Mouse (Mus musculus) intestine, embryonic 14.5 days (tissue): ENCODE measurements around the gene Cited4. TPM values are rescaled to one million over a fixed set of nuclear protein-coding genes. Genes with fewer than 3 reads are reported as not detected.

ENCODE experiments used
- ATAC-seq: fragments of 200-750 bp; cut with Nextera tagmentation; replicated peaks from 2 replicates; pipeline ENCODE4 v1.8.0; 2017; ENCODE audit warnings: low read depth, moderate number of reproducible peaks, moderate TSS enrichment, moderate library complexity; ENCODE audit not compliant: low FRiP score, low TSS enrichment
- DNase-seq: peaks from one replicate; pipeline ENCODE4 v3.0.0-alpha.2; 2018; ENCODE audit warnings: low spot score
- H3K27ac ChIP-seq: fragments of 300-500 bp; sonication (generic); 2 replicates; pipeline ENCODE4 v1.5.1; 2014; ENCODE audit warnings: low read depth, mild to moderate bottlenecking, control low read depth
- H3K27me3 ChIP-seq: fragments of 300-500 bp; sonication (generic); replicated peaks from 2 replicates; pipeline ENCODE4 v1.6.1; 2014; ENCODE audit warnings: low read length, control low read depth; ENCODE audit not compliant: control insufficient read depth, insufficient read depth
- H3K36me3 ChIP-seq: fragments of 300-500 bp; sonication (generic); 2 replicates; pipeline ENCODE4 v1.6.1; 2014; ENCODE audit warnings: low read length, control low read depth; ENCODE audit not compliant: control insufficient read depth, insufficient read depth
- H3K4me1 ChIP-seq: fragments of 300-500 bp; sonication (generic); replicated peaks from 2 replicates; pipeline ENCODE4 v1.6.1; 2014; ENCODE audit warnings: low read length, control low read depth, mixed read lengths; ENCODE audit not compliant: control insufficient read depth, insufficient read depth
- H3K4me2 ChIP-seq: fragments of 300-500 bp; sonication (generic); 2 replicates; pipeline ENCODE4 v1.6.1; 2014; ENCODE audit warnings: low read length
- H3K4me3 ChIP-seq: fragments of 300-500 bp; sonication (generic); 2 replicates; pipeline ENCODE4 v1.5.1; 2014; ENCODE audit warnings: low read depth, low read length, control low read depth, mixed read lengths
- H3K9ac ChIP-seq: fragments of 300-500 bp; sonication (generic); 2 replicates; pipeline ENCODE4 v1.6.1; 2014; ENCODE audit warnings: mild to moderate bottlenecking, low read length
- H3K9me3 ChIP-seq: fragments of 300-500 bp; sonication (generic); 2 replicates; pipeline ENCODE4 v1.6.1; 2016; ENCODE audit warnings: low read length, control low read depth; ENCODE audit not compliant: control insufficient read depth
- WGBS: fragments of 180-500 bp; shearing (Covaris S2); extraction: QIAGEN DNeasy Blood & Tissue Kit; methylation state at CpG from one replicate; pipeline ENCODE4 v1.1.7; 2014; 5-methylcytosine and 5-hydroxymethylcytosine counted together
- polyA plus RNA-seq: library from polyadenylated mRNA; unstranded; fragments of >200 nt; fragmentation: Nextera tagmentation; extraction: Ambion mirVana; gene quantifications from 2 replicates; pipeline ENCODE4 v1.2.1, GENCODE M21; 2014

The Cited4 gene
- polyA plus RNA-seq, result 0.77 and 1.2 TPM in 2 replicates

DNA sequence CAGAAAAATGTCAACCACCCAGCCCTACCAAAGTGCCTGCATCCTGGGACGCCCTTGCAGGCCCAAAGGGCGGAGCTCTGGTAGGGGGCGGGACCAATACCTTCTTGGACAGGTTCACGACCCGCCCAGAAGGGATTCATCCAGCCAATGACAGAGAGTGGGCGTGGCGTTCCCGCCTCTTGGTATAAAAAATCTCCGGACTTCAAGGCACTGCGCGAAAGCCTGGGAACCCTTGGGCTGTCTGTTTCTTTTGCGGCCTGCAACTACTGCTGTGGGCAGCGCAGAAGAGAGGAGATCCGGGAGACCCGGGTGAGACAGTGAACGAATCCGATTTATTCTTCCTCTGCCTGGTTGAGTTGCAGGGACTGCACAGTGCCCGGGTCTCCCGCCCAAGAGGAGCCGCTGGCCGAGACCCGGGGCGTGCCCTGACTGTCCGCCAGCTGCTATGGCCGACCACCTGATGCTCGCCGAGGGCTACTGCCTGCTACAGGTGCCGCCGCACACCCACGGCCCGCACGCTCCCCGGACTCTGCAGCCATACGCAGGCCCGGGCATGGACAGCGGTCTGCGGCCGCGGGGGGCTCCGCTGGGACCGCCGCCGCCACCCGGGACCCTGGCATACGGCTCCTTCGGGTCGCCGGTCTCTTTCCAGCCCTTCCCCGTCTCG lies at the start of gene Cited4:
Cited4 (plus strand) TSS at position 215 of the 667 bp plus-strand sequence.
- 0 out of 2 replicates have a peak, but pooled peaks cover 3% of the 10 kb centered on the region for H3K4me1 ChIP-seq
- H3K4me3 ChIP-seq, result peak within 1 kb of the TSS; percentile 48
- no peak within 1 kb of the TSS for H3K27ac ChIP-seq
- no peaks in the 10 kb centered on the region for H3K36me3 ChIP-seq
- WGBS, result under 1% methylated on average over 48 of the region's 50 CpGs
- peak within 1 kb of the TSS; percentile 99 for H3K4me2 ChIP-seq
- peaks cover 18% of the 10 kb centered on the region for H3K27me3 ChIP-seq
- ATAC-seq (peak; percentile 94), DNase-seq (peak; percentile 91)
- no peaks in the 10 kb centered on the region for H3K9me3 ChIP-seq
- H3K9ac ChIP-seq, result peak within 1 kb of the TSS; percentile 39

DNA sequence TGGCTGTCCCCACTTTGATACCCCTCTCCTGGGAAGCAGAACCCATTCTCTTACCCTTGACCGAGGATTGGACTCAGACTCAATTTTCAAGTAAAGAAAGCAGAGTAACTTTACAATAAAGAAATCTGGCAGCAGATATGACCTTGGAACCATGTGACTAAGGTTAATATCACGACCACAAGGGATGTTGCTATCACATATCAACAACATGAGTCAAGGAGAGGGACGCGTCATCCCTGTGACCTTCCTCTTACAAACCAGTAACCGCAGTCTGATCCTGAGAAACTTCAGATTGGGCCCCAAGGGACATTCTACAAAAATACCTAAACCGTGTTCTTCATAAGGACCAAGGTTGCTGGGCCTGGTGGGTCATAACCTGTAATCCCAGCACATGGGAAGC lies 38.6 kb upstream of the Cited4 start:
- ATAC-seq (no peak), DNase-seq (no peak)
- Histone ChIP-seq H3K36me3 (no peaks in the 10 kb centered on the region), H3K4me3 (no peak overlapping the region), H3K4me2 (no peak overlapping the region), H3K4me1 (no peaks in the 10 kb centered on the region), H3K9me3 (no peaks in the 10 kb centered on the region), H3K9ac (no peak overlapping the region), H3K27ac (no peak overlapping the region), H3K27me3 (no peaks in the 10 kb centered on the region)
- WGBS, result 83% methylated on average over 6 of the region's 6 CpGs

DNA sequence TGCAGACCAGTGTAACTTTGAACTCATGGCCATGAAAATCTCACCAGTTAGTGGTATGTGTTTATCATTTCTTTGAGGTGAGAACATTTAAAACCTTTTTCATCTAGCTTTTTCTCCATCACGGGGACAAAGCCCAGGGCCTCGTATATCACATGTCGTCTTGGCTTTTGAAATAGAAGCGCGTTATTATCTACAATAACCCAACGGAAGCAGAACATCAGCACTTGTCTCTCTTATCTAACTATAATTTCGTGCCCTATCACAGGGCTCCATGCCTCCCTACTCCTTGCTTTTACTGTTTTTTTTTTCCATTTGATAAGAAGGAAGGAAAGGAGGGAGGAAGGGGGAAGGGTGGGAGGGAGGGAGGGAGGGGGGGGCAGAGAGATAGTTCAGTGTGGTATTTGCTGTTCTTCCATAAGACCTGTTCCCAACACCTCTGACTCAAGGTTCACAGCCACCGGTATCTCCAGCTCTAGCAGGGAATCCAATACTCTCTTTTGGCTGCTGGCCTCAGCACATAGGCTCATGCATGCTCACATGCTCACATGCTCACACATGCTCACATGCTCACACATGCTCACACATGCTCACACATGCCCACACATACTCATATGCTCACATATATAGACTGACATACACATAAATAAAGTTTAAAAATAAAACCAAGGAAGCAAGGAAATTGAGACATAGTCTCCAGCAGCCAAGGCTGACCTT lies 36.0 kb upstream of the Cited4 start:
- WGBS, result 59% methylated on average over 8 of the region's 8 CpGs
- Histone ChIP-seq H3K4me3 (no peak overlapping the region), H3K9ac (no peak overlapping the region), H3K4me2 (no peak overlapping the region), H3K36me3 (no peaks in the 10 kb centered on the region), H3K27ac (no peak overlapping the region), H3K27me3 (no peaks in the 10 kb centered on the region), H3K4me1 (no peaks in the 10 kb centered on the region), H3K9me3 (no peaks in the 10 kb centered on the region)
- no peak for DNase-seq
- no peak for ATAC-seq

DNA sequence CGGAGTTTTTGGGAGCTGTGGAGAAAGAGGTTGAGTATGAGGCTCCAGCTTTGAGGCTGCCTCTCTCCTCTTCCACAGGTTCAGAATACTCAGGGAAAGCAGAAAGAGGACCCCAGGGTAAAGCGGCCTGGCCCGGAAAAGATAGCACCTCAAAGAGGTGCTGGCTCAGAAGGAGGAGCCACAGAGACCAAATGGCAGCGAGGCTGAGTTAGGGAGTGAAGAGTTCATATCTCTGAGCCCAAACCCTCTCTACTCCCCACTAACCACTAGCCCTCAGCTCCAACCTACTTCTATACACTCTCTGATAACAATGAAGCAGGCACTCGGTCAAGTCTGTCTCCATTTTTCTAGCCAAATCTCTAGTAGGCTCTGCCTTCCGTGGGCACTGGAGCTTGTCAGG lies 34.5 kb upstream of the Cited4 start:
- WGBS, result 48% methylated on average over 6 of the region's 6 CpGs
- ATAC-seq, result no peak
- H3K27ac ChIP-seq, result no peak overlapping the region
- no peaks in the 10 kb centered on the region for H3K36me3 ChIP-seq
- DNase-seq, result no peak
- H3K4me2 ChIP-seq, result no peak overlapping the region
- no peaks in the 10 kb centered on the region for H3K9me3 ChIP-seq
- no peak overlapping the region for H3K4me3 ChIP-seq
- no peak overlapping the region for H3K9ac ChIP-seq
- no peaks in the 10 kb centered on the region for H3K27me3 ChIP-seq
- H3K4me1 ChIP-seq, result no peaks in the 10 kb centered on the region

DNA sequence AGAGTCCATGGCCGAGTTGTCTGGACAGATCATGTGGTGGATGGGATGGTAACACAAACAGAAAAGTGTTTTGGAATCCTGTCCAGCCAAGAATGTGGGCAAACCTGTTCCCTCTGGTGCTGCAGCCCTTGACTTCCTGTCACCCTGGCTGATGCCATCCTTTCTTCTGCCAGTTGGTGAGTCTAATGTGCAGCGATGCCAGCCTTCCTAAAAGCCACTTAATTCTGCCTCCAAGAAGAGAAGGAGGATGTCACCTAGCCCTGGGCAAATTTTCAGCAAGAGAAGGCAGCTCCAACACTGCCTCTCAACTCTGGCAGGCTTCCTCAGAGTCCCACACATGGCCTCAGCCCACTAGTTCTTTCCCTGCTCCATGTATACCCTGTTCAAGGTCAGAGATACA lies 31.0 kb upstream of the Cited4 start:
- Histone ChIP-seq H3K36me3 (no peaks in the 10 kb centered on the region), H3K4me3 (no peak overlapping the region), H3K9me3 (no peaks in the 10 kb centered on the region), H3K4me2 (no peak overlapping the region), H3K9ac (no peak overlapping the region), H3K27ac (no peak overlapping the region), H3K4me1 (no peaks in the 10 kb centered on the region), H3K27me3 (no peaks in the 10 kb centered on the region)
- ATAC-seq (no peak), DNase-seq (no peak)
- 63% methylated on average over 2 of the region's 2 CpGs for WGBS

DNA sequence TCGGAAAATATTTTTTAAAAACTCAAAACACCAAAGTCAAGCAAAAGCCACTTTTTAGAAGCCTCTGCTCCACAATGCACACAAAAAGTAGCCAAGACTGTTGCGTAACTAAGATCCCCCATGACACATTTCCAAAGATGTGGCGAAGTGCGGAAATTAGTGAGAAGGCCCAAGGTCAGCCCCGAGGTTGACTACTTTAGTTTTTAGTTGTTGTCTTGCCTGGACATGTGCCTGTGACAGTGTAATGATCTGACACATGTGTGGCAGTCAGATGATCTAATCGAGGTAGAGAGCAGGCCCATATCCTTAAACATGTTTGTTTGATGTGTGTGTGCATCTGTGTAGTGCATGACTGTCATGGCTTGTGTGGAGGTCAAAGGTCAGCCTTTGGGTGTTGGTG lies 24.4 kb upstream of the Cited4 start:
- H3K9ac ChIP-seq, result no peak overlapping the region
- no peaks in the 10 kb centered on the region for H3K9me3 ChIP-seq
- no peaks in the 10 kb centered on the region for H3K36me3 ChIP-seq
- DNase-seq (no peak), ATAC-seq (no peak)
- H3K4me1 ChIP-seq, result no peaks in the 10 kb centered on the region
- H3K4me2 ChIP-seq, result no peak overlapping the region
- no peak overlapping the region for H3K27ac ChIP-seq
- 91% methylated on average over 6 of the region's 6 CpGs for WGBS
- no peak overlapping the region for H3K4me3 ChIP-seq
- H3K27me3 ChIP-seq, result no peaks in the 10 kb centered on the region

DNA sequence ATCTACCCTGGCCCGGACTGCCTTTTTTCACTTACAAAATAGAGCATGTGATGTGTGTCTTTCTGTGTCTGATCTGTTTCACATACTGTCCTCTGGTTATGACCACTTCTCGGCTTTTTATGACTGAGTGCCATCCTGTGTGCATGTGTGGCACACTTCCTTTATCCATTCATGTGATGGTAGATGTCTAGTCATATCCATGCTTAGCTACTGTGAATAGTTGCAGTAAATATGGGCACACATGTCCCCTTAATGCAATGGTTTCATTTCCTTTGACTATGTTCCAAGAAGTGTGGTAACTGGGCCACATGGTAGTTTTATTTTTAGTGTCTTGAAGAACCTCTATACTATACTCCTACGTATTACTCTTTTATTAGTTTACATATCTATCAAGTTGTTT lies 22.5 kb upstream of the Cited4 start:
- H3K4me2 ChIP-seq, result no peak overlapping the region
- no peak overlapping the region for H3K27ac ChIP-seq
- H3K9ac ChIP-seq, result no peak overlapping the region
- H3K9me3 ChIP-seq, result no peaks in the 10 kb centered on the region
- H3K4me1 ChIP-seq, result no peaks in the 10 kb centered on the region
- no peak for DNase-seq
- no peaks in the 10 kb centered on the region for H3K36me3 ChIP-seq
- H3K4me3 ChIP-seq, result no peak overlapping the region
- 73% methylated on average over 3 of the region's 3 CpGs for WGBS
- H3K27me3 ChIP-seq, result peaks cover 15% of the 10 kb centered on the region
- no peak for ATAC-seq

DNA sequence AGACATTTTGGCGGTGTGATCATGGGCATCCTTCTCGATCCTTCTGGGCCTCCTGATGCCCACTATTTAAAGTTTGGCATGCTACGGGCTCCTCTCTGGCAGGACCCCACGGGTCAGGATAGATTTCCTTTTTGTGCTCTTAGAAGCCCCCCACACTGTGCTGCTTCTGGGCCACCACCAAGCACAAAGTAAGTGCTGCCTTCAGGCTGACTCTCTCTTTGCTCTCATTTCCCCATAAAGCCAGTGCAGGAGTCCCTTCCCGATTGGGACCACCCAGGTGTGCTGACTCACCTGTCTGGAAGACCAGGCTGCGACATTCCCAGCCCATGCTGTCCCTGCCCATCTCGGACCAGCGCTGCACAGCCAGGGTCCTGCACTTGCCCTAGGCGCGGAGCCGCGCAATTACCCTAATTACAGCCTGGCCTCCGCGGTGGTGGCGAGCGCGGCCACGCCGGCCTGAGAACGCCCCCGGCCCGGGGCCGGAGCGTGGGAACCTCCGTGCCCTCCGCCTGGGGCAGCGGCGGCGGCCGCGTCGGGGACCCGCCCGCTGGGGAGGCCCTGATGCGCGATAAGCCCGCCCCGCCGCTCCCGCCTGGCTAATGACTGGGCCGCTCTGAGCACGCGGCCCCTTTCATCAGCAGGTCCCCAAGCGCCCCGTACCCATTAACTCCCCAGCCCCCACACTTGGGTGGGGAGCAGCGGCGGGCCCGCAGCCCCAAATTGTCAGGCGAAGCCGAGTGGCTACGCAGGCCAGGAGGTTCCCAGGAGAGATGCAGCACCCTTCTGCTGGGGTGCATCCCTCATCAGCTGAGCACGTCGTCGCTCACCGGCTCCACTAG lies 16.8 kb upstream of the Cited4 start:
- Histone ChIP-seq H3K27me3 (peaks cover 37% of the 10 kb centered on the region), H3K36me3 (no peaks in the 10 kb centered on the region), H3K9ac (peak overlapping the region; percentile 29), H3K9me3 (no peaks in the 10 kb centered on the region), H3K27ac (no peak overlapping the region), H3K4me1 (peaks cover 3% of the 10 kb centered on the region; the same call in 1 of the 2 replicates), H3K4me2 (peak overlapping the region; percentile 84), H3K4me3 (peak overlapping the region; percentile 33)
- ATAC-seq, result peak; percentile 57
- DNase-seq, result peak; percentile 57
- 5% methylated on average over 55 of the region's 55 CpGs for WGBS
